In genomic region chr12:87036631-87037030, GRCm38 (mm10) we compare ENCODE assay signal across 41 mouse cellular contexts. TPM values are rescaled to one million over a fixed set of nuclear protein-coding genes. Genes with fewer than 3 reads are reported as not detected.
"Had no signal": no experiment of that assay in that cellular context is flagged by ENCODE, and none has a peak within 500 bp of the region (broad histone marks: within the 10 kb centered on the region; RNA-seq: fewer than 3 reads in every experiment).

No protein-coding gene starts in this region.

- H3K27ac ChIP-seq: heart, embryonic 10.5 days; heart, embryonic 13.5 days; heart, embryonic 15.5 days; hindbrain, embryonic 10.5 days; hindbrain, embryonic 12.5 days; hindbrain, embryonic 13.5 days; hindbrain, embryonic 14.5 days; hindbrain, embryonic 15.5 days; hindbrain, postnatal 0 days; intestine, embryonic 15.5 days; kidney, embryonic 15.5 days; kidney, postnatal 0 days; layer of hippocampus, adult 2 months had no signal

- ATAC-seq: hindbrain, embryonic 16.5 days; hindbrain, postnatal 0 days; inflammation-experienced regulatory T-cells, adult 6 months; intestine, embryonic 15.5 days; intestine, embryonic 16.5 days; intestine, postnatal 0 days had no signal

- H3K9ac ChIP-seq: heart, embryonic 12.5 days; heart, embryonic 13.5 days; heart, embryonic 15.5 days; hindbrain, embryonic 12.5 days; hindbrain, embryonic 13.5 days; hindbrain, embryonic 14.5 days; hindbrain, embryonic 15.5 days; intestine, embryonic 15.5 days; kidney, embryonic 15.5 days had no signal

- H3K27me3 ChIP-seq: heart, embryonic 15.5 days; hindbrain, embryonic 13.5 days; hindbrain, embryonic 15.5 days; intestine, embryonic 15.5 days; kidney, embryonic 15.5 days had no signal

- DNase-seq: heart, postnatal 10 days; heart, postnatal 14 days; heart, postnatal 36 days; kidney, adult 11 months; kidney, adult 18-20 months; kidney, adult 2 months; kidney, adult 8-10 months; kidney, adult 9 months; kidney, postnatal 10 days; kidney, postnatal 14 days; kidney, postnatal 25 days; kidney, postnatal 36 days; kidney, postnatal 4 days; layer of hippocampus, adult 9-11 months; layer of hippocampus, postnatal 36 days had no signal

- H3K4me2 ChIP-seq: heart, embryonic 11.5 days; heart, embryonic 12.5 days; heart, embryonic 13.5 days; heart, embryonic 15.5 days; hindbrain, embryonic 12.5 days; hindbrain, embryonic 13.5 days; hindbrain, embryonic 14.5 days; hindbrain, embryonic 15.5 days; intestine, embryonic 15.5 days; kidney, embryonic 15.5 days had no signal

- H3K36me3 ChIP-seq: heart, embryonic 10.5 days; heart, embryonic 12.5 days; heart, embryonic 13.5 days; heart, embryonic 15.5 days; hindbrain, embryonic 10.5 days; hindbrain, embryonic 12.5 days; hindbrain, embryonic 13.5 days; hindbrain, embryonic 15.5 days; intestine, embryonic 15.5 days; kidney, embryonic 15.5 days had no signal

- H3K4me1 ChIP-seq: heart, embryonic 10.5 days; heart, embryonic 12.5 days; heart, embryonic 13.5 days; hindbrain, embryonic 10.5 days; hindbrain, embryonic 12.5 days; hindbrain, embryonic 13.5 days; hindbrain, embryonic 15.5 days; intestine, embryonic 15.5 days; kidney, embryonic 15.5 days had no signal

- H3K4me3 ChIP-seq: heart, embryonic 10.5 days; heart, embryonic 12.5 days; heart, embryonic 13.5 days; heart, embryonic 15.5 days; hindbrain, embryonic 10.5 days; hindbrain, embryonic 12.5 days; hindbrain, embryonic 13.5 days; hindbrain, embryonic 15.5 days; intestine, embryonic 15.5 days; kidney, embryonic 15.5 days; layer of hippocampus, adult 2 months had no signal

- H3K9me3 ChIP-seq: heart, embryonic 10.5 days; heart, embryonic 12.5 days; heart, embryonic 13.5 days; heart, embryonic 15.5 days; hindbrain, embryonic 10.5 days; hindbrain, embryonic 12.5 days; hindbrain, embryonic 13.5 days; hindbrain, embryonic 15.5 days; intestine, embryonic 15.5 days; kidney, embryonic 15.5 days had no signal

RNA-seq across cellular contexts. Expression of gene Tmem63c, which starts 15.5 kb away (rescaled TPM):
- total RNA-seq: hematopoietic stem cell, adult 5-6 weeks had no signal
- polyA plus RNA-seq: heart, embryonic 11.5 days; heart, embryonic 12.5 days; heart, embryonic 13.5 days; heart, embryonic 16.5 days; heart, postnatal 0 days had no signal

RNA-seq across cellular contexts. Expression of gene Zdhhc22, which starts 46.4 kb away (rescaled TPM):
- total RNA-seq: heart, postnatal 10 days; heart, postnatal 14 days; heart, postnatal 25 days; heart, postnatal 36 days; hematopoietic stem cell, adult 5-6 weeks had no signal
- polyA plus RNA-seq: heart, embryonic 10.5 days; heart, embryonic 11.5 days; heart, embryonic 12.5 days; heart, embryonic 15.5 days; heart, postnatal 0 days; kidney, embryonic 14.5 days; kidney, embryonic 16.5 days; large intestine, adult 2 months had no signal
